Mouse (Mus musculus): ENCODE measurements at regions not wholly inside any gene's neighbourhood (a gene's known extent, or its start where the extent isn't known, plus 50 kb on each side); places are given as distances from the start of the nearest gene placed in this dataset.

GRCm38 (mm10) chr5:118405421-118405820 lies 155.1 kb upstream of the Med13l start:
- TF ChIP-seq GATA1 (IDR thresholded peaks at IDR 0.05; ENCODE audit: borderline replicate concordance, low read length): no peak
- TF ChIP-seq CTCF (IDR thresholded peaks at IDR 0.05; ENCODE audit: low read depth, low read length): no peak

Data from G1E (cell line).